Mouse (Mus musculus) liver, adult 2 months (tissue): ENCODE measurements around the gene Dnal1.

Experiments
- CTCF ChIP-seq: fragments of 200-500 bp; IDR thresholded peaks from 2 replicates; pipeline ENCODE4 v1.5.1; 2011; ENCODE audit warnings: low read depth, low read length, control low read depth
- POLR2A ChIP-seq: fragments of 200-500 bp; IDR thresholded peaks from 2 replicates; pipeline ENCODE4 v1.6.1; 2011; ENCODE audit warnings: low read length, control low read depth; ENCODE audit not compliant: insufficient read depth; ENCODE audit errors: extremely low read depth

GRCm38 (mm10) chr12:84191190-84191589, 77.0 kb downstream of the Dnal1 start:
- no peak for TF ChIP-seq POLR2A
- no peak for TF ChIP-seq CTCF
